Mouse (Mus musculus): ENCODE measurements at regions not wholly inside any gene's neighbourhood (a gene's known extent, or its start where the extent isn't known, plus 50 kb on each side); places are given as distances from the start of the nearest gene placed in this dataset.

- DNase-seq (ENCODE audit: low spot score in 2 of 2): no peak
Measured at GRCm38 (mm10) chr14:47990716-47991115, 129.9 kb upstream of the Peli2 start.

GRCm38 (mm10) chr14:47991546-47991945 is 129.1 kb upstream of the Peli2 start:
- no peak for DNase-seq (ENCODE audit: low spot score in 2 of 2)

GRCm38 (mm10) chr14:47992091-47992490 is 128.5 kb upstream of the Peli2 start:
- DNase-seq (ENCODE audit: low spot score in 2 of 2): no peak

GRCm38 (mm10) chr14:47992851-47993250 is 127.8 kb upstream of the Peli2 start:
- DNase-seq (ENCODE audit: low spot score in 2 of 2): no peak

- DNase-seq (ENCODE audit: low spot score in 2 of 2): no peak
Measured at GRCm38 (mm10) chr14:47998936-47999335, 121.7 kb upstream of the Peli2 start.

- no peak for DNase-seq (ENCODE audit: low spot score in 2 of 2)
Measured at GRCm38 (mm10) chr14:48005092-48005928, 115.3 kb upstream of the Peli2 start.

GRCm38 (mm10) chr14:48005929-48006309 is 114.7 kb upstream of the Peli2 start:
- DNase-seq (ENCODE audit: low spot score in 2 of 2): no peak

- DNase-seq (ENCODE audit: low spot score in 2 of 2): no peak
Measured at GRCm38 (mm10) chr14:48012361-48013215, 108.0 kb upstream of the Peli2 start.

GRCm38 (mm10) chr14:48013431-48013830 is 107.2 kb upstream of the Peli2 start:
- DNase-seq (ENCODE audit: low spot score in 2 of 2): no peak

GRCm38 (mm10) chr14:48014776-48015175 is 105.8 kb upstream of the Peli2 start:
- no peak for DNase-seq (ENCODE audit: low spot score in 2 of 2)

- DNase-seq (ENCODE audit: low spot score in 2 of 2): no peak
Measured at GRCm38 (mm10) chr14:48017971-48018370, 102.7 kb upstream of the Peli2 start.

GRCm38 (mm10) chr14:48019331-48019730 is 101.3 kb upstream of the Peli2 start:
- DNase-seq (ENCODE audit: low spot score in 2 of 2): no peak

GRCm38 (mm10) chr14:48022271-48022670 is 98.4 kb upstream of the Peli2 start:
- DNase-seq (ENCODE audit: low spot score in 2 of 2): no peak

- DNase-seq (ENCODE audit: low spot score in 2 of 2): no peak
Measured at GRCm38 (mm10) chr14:48024051-48024693, 96.5 kb upstream of the Peli2 start.

GRCm38 (mm10) chr14:48039286-48039790 is 81.3 kb upstream of the Peli2 start:
- DNase-seq (ENCODE audit: low spot score in 2 of 2): no peak

GRCm38 (mm10) chr14:48046094-48046493 is 74.5 kb upstream of the Peli2 start:
- DNase-seq (ENCODE audit: low spot score in 2 of 2): no peak

GRCm38 (mm10) chr14:48046831-48047230 is 73.8 kb upstream of the Peli2 start:
- no peak for DNase-seq (ENCODE audit: low spot score in 2 of 2)

- no peak for DNase-seq (ENCODE audit: low spot score in 2 of 2)
Measured at GRCm38 (mm10) chr14:48049698-48050459, 70.7 kb upstream of the Peli2 start.

GRCm38 (mm10) chr14:48050460-48050760 is 70.2 kb upstream of the Peli2 start:
- no peak for DNase-seq (ENCODE audit: low spot score in 2 of 2)

- no peak for DNase-seq (ENCODE audit: low spot score in 2 of 2)
Measured at GRCm38 (mm10) chr14:48051971-48052370, 68.7 kb upstream of the Peli2 start.

GRCm38 (mm10) chr14:48052405-48052804 is 68.2 kb upstream of the Peli2 start:
- no peak for DNase-seq (ENCODE audit: low spot score in 2 of 2)

- DNase-seq (ENCODE audit: low spot score in 2 of 2): no peak
Measured at GRCm38 (mm10) chr14:48053151-48053550, 67.5 kb upstream of the Peli2 start.

All from urinary bladder, postnatal 36 days (tissue).